In genomic region chr16:97984589-97984988, GRCm38 (mm10) we compare ENCODE assay signal across 21 mouse cellular contexts.
"Had no signal": no experiment of that assay in that cellular context is flagged by ENCODE, and none has a peak within 500 bp of the region (broad histone marks: within the 10 kb centered on the region; RNA-seq: fewer than 3 reads in every experiment).

No protein-coding gene starts in this region.

- H3K27ac ChIP-seq: liver, embryonic 13.5 days; liver, embryonic 15.5 days; lung, embryonic 15.5 days; midbrain, embryonic 13.5 days; midbrain, embryonic 15.5 days; stomach, embryonic 15.5 days; stomach, postnatal 0 days had no signal

- ATAC-seq: liver, postnatal 0 days; midbrain, embryonic 13.5 days; midbrain, embryonic 15.5 days had no signal

- H3K36me3 ChIP-seq: liver, embryonic 13.5 days; liver, embryonic 15.5 days; lung, embryonic 15.5 days; midbrain, embryonic 13.5 days; midbrain, embryonic 15.5 days; stomach, embryonic 15.5 days had no signal

- H3K4me3 ChIP-seq: liver, embryonic 13.5 days; liver, embryonic 15.5 days; lung, embryonic 15.5 days; midbrain, embryonic 13.5 days; midbrain, embryonic 15.5 days; myocyte; stomach, embryonic 15.5 days had no signal

- H3K27me3 ChIP-seq: liver, embryonic 13.5 days; liver, embryonic 15.5 days; lung, embryonic 15.5 days; midbrain, embryonic 13.5 days; midbrain, embryonic 15.5 days; stomach, embryonic 15.5 days had no signal

- H3K9me3 ChIP-seq: liver, embryonic 13.5 days; liver, embryonic 15.5 days; lung, embryonic 15.5 days; midbrain, embryonic 13.5 days; midbrain, embryonic 15.5 days; stomach, embryonic 15.5 days had no signal

- H3K4me2 ChIP-seq: liver, embryonic 11.5 days; liver, embryonic 13.5 days; liver, embryonic 15.5 days; lung, embryonic 15.5 days; midbrain, embryonic 11.5 days; midbrain, embryonic 13.5 days; midbrain, embryonic 15.5 days; stomach, embryonic 15.5 days had no signal

- H3K4me1 ChIP-seq: liver, embryonic 13.5 days; liver, embryonic 15.5 days; lung, embryonic 15.5 days; midbrain, embryonic 13.5 days; midbrain, embryonic 15.5 days; stomach, embryonic 15.5 days had no signal

- DNase-seq: liver; liver, embryonic 13.5 days; liver, postnatal 0 days; lung, adult 2 months; lung, postnatal 10 days; lung, postnatal 4 days; retina, postnatal 1 day; right cerebral cortex, adult 18-20 months; right cerebral cortex, postnatal 14 days; thymus, adult 2 months; thymus, postnatal 25 days; thymus, postnatal 4 days had no signal

- H3K9ac ChIP-seq: liver, embryonic 13.5 days; liver, embryonic 15.5 days; liver, postnatal 0 days; lung, embryonic 15.5 days; midbrain, embryonic 13.5 days; midbrain, embryonic 15.5 days; stomach, embryonic 15.5 days had no signal
